Mouse (Mus musculus) c-Kit-negative CD71-positive TER-119-positive erythroid progenitor cells, embryonic 14.5 days (primary cell): ENCODE data around the gene Rtn4rl2.
"Not testable (repeated sequence)": the region's sequence is repeated elsewhere in the genome, so short reads cannot be mapped to it uniquely, and the experiment has no call there.

Experiments
- DNase-seq: peaks from one replicate; pipeline ENCODE4 v3.0.0-alpha.2; 2013; ENCODE audit warnings: low read depth, low spot score

The Rtn4rl2 gene

DNA sequence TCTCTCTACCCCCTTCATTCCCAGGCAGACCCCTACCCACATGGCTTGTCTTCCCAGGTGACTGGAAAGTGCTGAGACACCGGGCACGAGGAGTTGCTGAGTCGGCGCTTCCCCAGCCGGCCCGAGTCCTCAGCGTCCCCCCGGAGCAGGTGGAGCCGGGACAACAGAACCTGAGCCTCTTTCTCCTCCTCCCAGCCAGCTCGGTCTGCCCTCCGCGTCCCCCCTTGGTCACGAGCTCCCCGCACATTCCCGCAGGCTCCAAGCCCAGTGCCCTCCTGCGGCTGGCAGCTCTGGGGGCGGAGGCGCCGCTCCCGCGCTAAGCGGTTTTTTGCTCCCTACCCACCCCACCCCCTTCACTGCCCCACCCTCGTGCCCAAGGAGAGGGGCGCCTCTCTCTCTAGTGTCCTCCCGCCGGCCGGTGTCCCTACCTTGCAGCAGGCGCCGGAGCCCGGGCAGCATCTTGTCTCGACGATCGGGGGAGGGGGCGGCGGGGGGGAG is at the start of gene Rtn4rl2:
Gene Rtn4rl2 (minus strand): TSS at position 477 of the 498 bp plus-strand sequence.
- DNase-seq, result no peak

GRCm38 (mm10) chr2:84935065-84935464 is 48.6 kb upstream of the Rtn4rl2 start:
- DNase-seq, result no peak

- no peak for DNase-seq
Measured at GRCm38 (mm10) chr2:84934649-84935007, 48.1 kb upstream of the Rtn4rl2 start.

DNA sequence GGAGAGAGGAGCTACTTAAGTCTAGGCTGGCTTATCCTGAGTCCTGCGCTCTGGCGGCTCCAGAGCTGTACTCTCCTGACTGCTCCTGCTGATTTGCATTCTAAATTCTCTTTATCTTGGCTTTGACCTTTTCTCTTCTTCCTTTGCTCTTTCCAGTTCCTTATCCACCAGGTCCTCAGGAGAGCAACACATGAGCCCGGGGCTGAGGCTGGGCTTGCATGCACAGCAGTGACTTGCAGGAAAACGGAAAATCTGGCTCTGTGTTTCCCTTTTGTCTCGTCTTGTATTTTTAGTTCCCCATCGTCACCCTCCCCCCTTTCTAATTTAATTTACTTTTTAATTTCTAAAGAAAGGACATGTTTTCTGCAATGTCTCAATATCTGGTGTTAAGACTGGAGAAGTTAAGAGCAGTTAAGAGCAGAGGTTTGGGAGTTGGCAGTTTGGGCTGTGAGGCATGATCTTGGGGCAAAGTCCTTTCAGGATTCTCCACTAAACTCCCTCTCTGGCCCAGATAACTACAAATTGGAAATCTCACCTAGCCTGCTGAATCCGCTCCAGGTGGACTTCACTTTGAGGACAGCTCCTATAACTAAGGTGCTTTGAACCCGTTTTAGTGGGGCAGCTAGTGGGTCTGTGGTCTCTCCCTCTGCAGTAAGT is 47.6 kb upstream of the Rtn4rl2 start:
- DNase-seq, result no peak

- DNase-seq, result no peak
Measured at GRCm38 (mm10) chr2:84930186-84930585, 43.7 kb upstream of the Rtn4rl2 start.

- DNase-seq, result no peak
Measured at GRCm38 (mm10) chr2:84919601-84920108, 33.1 kb upstream of the Rtn4rl2 start.

DNA sequence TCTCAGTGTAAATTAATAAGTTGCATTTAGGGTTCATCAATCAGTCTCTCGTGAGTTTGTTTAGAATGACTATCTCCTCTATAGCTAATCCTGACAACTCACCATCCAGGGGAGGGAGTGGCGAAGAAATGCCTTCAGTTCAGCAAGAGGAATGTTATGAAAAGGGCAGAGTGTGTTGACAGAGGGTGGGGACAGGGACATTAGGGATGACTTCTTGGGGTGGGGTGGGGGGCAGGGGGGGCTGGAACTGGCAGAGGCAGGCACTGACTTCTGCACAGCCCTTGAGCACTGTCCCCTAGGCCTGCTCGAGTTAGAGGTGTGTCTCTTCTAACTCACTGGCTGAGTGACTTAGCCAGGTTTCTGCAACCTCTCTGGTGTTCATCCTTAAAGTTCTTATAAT is 31.7 kb upstream of the Rtn4rl2 start:
- DNase-seq, result no peak

GRCm38 (mm10) chr2:84916548-84917320 is 30.2 kb upstream of the Rtn4rl2 start:
- no peak for DNase-seq

- DNase-seq, result no peak
Measured at GRCm38 (mm10) chr2:84915330-84915729, 28.8 kb upstream of the Rtn4rl2 start.

DNA sequence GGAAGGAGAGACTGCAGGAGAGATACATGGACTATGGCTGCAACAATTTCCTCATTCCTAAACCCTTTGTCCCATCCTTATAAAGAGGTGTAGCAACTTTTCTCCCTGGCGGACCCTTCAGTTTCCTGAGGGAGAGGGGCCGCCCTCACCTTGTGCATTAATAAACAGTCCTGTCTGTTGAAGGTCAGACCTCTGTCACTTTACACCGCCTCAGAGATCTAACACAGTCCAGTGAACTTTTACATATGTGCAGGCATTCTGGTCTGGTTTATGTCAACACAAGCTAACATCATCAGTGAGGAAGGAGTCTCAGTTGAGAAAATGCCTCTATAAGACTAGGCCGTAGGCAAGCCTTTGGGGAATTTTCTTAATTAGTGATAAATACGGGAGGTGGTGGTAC is 27.4 kb upstream of the Rtn4rl2 start:
- no peak for DNase-seq

DNA sequence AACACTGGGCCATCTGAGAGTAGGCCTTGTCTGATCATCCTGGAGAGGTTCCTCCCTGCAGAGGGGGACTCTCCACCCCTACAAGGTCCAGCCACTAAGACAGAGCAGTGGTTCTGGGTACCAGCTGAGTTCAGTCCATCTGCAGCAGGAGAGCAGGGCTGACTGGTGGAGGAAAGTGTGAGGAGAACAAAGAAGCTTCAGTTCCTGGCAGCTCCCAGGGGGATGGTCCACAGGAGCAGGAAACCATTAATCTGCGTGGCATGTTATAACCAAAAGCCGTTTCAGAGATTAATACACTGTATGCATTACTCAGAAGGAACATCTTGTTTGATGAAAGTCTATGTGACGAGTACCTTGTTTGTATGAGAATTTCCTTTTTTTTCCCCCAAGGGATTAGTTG is 26.2 kb upstream of the Rtn4rl2 start:
- no peak for DNase-seq

DNA sequence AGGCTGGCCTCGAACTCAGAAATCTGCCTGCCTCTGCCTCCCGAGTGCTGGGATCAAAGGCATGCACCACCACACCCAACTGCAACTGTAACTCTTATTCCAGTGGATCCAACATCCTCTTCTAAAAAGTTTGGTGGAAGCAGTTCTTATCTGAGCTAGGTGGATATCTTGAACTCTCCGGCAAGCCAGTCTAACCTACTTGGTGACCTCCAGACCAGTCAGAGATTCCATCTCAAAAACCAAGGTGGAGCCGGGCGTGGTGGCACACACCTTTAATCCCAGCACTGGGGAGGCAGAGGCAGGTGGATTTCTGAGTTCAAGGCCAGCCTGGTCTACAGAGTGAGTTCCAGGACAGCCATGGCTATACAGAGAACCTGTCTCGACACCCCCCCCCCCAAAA is 10.2 kb upstream of the Rtn4rl2 start:
- DNase-seq, result not testable (repeated sequence)

- no peak for DNase-seq
Measured at GRCm38 (mm10) chr2:84895495-84896198, 9.1 kb upstream of the Rtn4rl2 start.

DNA sequence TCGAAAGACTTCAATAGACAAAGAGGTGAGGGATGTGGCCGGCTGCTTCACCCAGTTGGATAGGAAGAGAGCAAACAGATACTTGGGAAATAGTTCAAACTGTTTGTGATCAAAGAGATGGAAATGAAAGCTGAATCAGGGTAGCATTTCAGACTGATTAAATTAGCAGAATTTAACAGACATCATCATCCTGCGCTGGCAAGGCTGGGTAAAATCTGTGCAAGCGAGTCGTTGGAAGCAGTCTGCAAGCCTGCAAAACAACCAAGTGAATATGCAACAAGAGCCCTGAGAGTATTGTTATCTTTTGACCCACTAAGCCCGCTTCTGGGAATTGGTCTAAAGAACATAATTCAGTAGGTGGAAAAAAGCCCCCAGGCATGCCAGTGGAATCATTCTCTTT is 6.8 kb upstream of the Rtn4rl2 start:
- no peak for DNase-seq

DNA sequence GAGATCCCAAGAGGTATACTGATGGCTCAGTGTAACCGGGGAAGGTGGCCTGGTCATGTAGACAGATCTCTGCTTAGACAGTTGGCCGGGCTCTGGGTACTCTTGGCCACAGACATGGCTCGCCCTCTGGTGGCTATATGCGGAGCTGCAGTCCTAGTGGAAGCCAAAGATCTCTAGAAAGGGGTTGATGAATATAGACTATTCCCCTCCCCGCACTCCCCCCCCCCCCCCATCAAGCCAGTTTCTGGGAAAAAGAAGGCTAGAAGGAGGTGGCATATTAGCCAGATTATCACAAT is 3.5 kb upstream of the Rtn4rl2 start:
- peak; percentile 56 for DNase-seq

DNA sequence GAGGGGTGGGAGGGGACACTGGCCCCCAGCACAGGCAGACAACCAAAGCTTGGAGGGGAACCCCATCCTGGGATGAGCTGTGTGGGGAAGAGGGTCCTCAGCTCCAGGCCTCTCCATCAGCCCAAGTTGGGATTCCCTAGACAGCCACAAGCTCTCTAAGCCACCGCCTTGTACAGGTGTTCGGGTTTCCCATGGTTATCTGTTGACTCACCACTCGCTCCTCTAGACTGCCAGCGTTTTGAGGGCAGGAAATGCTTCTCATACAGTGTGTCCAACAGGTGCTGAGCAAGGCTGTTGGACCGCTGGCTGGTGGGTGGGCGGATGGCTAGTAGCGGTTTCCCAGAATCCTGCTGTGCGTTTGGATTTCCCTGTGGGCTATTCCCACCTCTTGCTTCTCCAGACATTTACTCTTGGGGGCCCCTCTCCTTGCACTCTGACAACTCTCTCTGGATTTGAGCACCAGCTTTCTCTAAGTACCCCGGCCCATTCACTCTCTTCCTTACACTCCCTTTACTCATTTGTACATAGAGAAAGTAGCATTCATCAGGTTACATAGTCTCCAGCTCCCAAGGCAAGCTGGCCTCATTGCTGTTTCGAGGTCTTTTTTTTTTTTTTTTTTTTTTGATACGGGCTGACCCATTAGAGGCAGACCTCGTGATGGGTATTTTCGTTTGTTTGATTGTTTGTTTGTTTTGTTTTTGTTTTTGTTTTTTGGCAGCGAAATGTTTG is 3.0 kb upstream of the Rtn4rl2 start:
- no peak for DNase-seq

GRCm38 (mm10) chr2:84888657-84889315 is 2.3 kb upstream of the Rtn4rl2 start:
- DNase-seq, result no peak

DNA sequence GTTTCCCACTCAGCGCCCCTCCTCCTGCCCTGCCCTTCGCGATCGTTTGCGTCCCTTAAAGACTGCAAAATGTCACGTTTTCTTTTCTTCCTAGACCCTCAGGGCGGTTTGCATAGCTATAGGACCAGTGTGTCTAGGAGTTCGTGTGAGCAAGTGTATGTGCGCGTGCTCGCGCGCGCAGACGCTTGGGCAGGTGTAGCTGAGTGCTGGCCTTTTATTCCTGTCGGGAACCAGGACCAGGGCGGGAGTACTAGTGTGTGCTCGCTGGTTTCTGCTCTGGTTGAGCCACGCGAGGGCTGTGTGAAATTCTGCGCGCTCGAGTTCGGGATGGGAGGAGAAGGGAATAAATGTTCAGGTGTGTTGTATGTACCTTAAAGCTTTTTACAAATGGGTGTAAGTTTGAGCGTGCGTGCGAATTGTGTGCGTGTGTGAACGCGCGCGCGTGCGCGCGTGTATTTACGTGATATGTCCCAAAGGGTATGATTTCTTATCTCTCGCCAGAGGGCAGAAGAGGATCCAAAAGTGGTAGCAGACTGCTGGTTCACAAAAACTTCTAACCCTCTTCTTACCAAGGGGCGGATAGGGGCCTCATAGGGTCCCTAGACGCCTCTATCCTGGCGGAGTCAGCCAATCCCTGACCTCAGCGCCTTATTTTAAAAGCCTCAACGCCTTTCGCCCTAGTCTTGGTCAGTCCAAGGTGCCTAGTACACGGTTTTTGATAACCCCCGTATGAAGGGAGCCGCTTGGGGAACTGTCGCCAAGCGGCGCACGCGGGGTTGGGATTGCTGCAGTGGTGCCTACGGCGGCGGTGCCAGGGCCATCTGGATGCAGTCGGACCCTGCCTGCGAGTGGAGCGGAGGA is 1.1 kb upstream of the Rtn4rl2 start:
- DNase-seq, result no peak

- DNase-seq, result no peak
Measured at GRCm38 (mm10) chr2:84886821-84887281, 341 bp upstream of the Rtn4rl2 start.
